Mouse (Mus musculus): ENCODE measurements around the gene Pitpnm1. TPM values are rescaled to one million over a fixed set of nuclear protein-coding genes. Genes with fewer than 3 reads are reported as not detected.

Gene Pitpnm1
- polyA plus RNA-seq, 2 experiments, result 4.5 to 16.2 TPM

- Histone ChIP-seq H3K27me3 (ENCODE audit: control insufficient read depth, insufficient read depth, low read length) (no peaks in the 10 kb centered on the region), H3K9ac (ENCODE audit: low read depth, low read length, severe bottlenecking) (no peak overlapping the region), H3K9me3 (ENCODE audit: control insufficient read depth, low read length) (no peaks in the 10 kb centered on the region), H3K27ac (replicated peaks; ENCODE audit: low read depth, low read length) (0 out of 2 replicates have a peak overlapping the region, but pooled peaks have one; percentile 19), H3K4me3 (replicated peaks; ENCODE audit: low read length) (no peak overlapping the region), H3K4me2 (replicated peaks; ENCODE audit: low read depth, low read length, severe bottlenecking) (no peak overlapping the region), H3K4me1 (ENCODE audit: control insufficient read depth, insufficient read depth, low read length) (peaks cover 6% of the 10 kb centered on the region; the same call in 1 of the 2 replicates), H3K36me3 (ENCODE audit: control insufficient read depth, insufficient read depth, low read length) (peaks cover 71% of the 10 kb centered on the region)
- ATAC-seq (ENCODE audit: low FRiP score, low read depth) (no peak), DNase-seq (ENCODE audit: low spot score) (no peak)
- WGBS, result 27% methylated on average over 5 of the region's 5 CpGs
- TF ChIP-seq POLR2A (IDR thresholded peaks at IDR 0.05; ENCODE audit: borderline replicate concordance, extremely low read depth, insufficient read depth, insufficient read length), result no peak
Observed at GRCm38 (mm10) chr19:4113806-4114230, 14.0 kb downstream of the Pitpnm1 start.

GRCm38 (mm10) chr19:4114551-4114950 lies 14.8 kb downstream of the Pitpnm1 start:
- no peak overlapping the region for H3K9ac ChIP-seq (ENCODE audit: low read depth, low read length, severe bottlenecking)
- no peak overlapping the region for H3K4me3 ChIP-seq (replicated peaks; ENCODE audit: low read length)
- no peak for TF ChIP-seq POLR2A (IDR thresholded peaks at IDR 0.05; ENCODE audit: borderline replicate concordance, extremely low read depth, insufficient read depth, insufficient read length)
- no peaks in the 10 kb centered on the region for H3K9me3 ChIP-seq (ENCODE audit: control insufficient read depth, low read length)
- peaks cover 6% of the 10 kb centered on the region; the same call in 1 of the 2 replicates for H3K4me1 ChIP-seq (ENCODE audit: control insufficient read depth, insufficient read depth, low read length)
- H3K36me3 ChIP-seq (ENCODE audit: control insufficient read depth, insufficient read depth, low read length), result peaks cover 73% of the 10 kb centered on the region
- no peak for ATAC-seq (ENCODE audit: low FRiP score, low read depth)
- no peak for DNase-seq (ENCODE audit: low spot score)
- H3K4me2 ChIP-seq (replicated peaks; ENCODE audit: low read depth, low read length, severe bottlenecking), result no peak overlapping the region
- WGBS, result 88% methylated on average over 10 of the region's 10 CpGs
- no peaks in the 10 kb centered on the region for H3K27me3 ChIP-seq (ENCODE audit: control insufficient read depth, insufficient read depth, low read length)
- no peak overlapping the region for H3K27ac ChIP-seq (replicated peaks; ENCODE audit: low read depth, low read length)

- DNase-seq (ENCODE audit: low spot score), result no peak
- Histone ChIP-seq H3K9me3 (ENCODE audit: control insufficient read depth, low read length) (no peaks in the 10 kb centered on the region), H3K4me1 (ENCODE audit: control insufficient read depth, insufficient read depth, low read length) (peaks cover 6% of the 10 kb centered on the region; the same call in 1 of the 2 replicates), H3K27ac (replicated peaks; ENCODE audit: low read depth, low read length) (no peak overlapping the region), H3K4me3 (replicated peaks; ENCODE audit: low read length) (no peak overlapping the region), H3K27me3 (ENCODE audit: control insufficient read depth, insufficient read depth, low read length) (no peaks in the 10 kb centered on the region), H3K9ac (ENCODE audit: low read depth, low read length, severe bottlenecking) (no peak overlapping the region), H3K36me3 (ENCODE audit: control insufficient read depth, insufficient read depth, low read length) (peaks cover 73% of the 10 kb centered on the region), H3K4me2 (replicated peaks; ENCODE audit: low read depth, low read length, severe bottlenecking) (no peak overlapping the region)
- no peak for ATAC-seq (ENCODE audit: low FRiP score, low read depth)
- WGBS, result 96% methylated on average over 10 of the region's 10 CpGs
- no peak for TF ChIP-seq POLR2A (IDR thresholded peaks at IDR 0.05; ENCODE audit: borderline replicate concordance, extremely low read depth, insufficient read depth, insufficient read length)
Observed at GRCm38 (mm10) chr19:4115144-4115543, 15.3 kb downstream of the Pitpnm1 start.

GRCm38 (mm10) chr19:4115816-4116215 lies 16.0 kb downstream of the Pitpnm1 start:
- no peaks in the 10 kb centered on the region for H3K27me3 ChIP-seq (ENCODE audit: control insufficient read depth, insufficient read depth, low read length)
- no peak for DNase-seq (ENCODE audit: low spot score)
- no peak for ATAC-seq (ENCODE audit: low FRiP score, low read depth)
- H3K4me3 ChIP-seq (replicated peaks; ENCODE audit: low read length), result no peak overlapping the region
- H3K36me3 ChIP-seq (ENCODE audit: control insufficient read depth, insufficient read depth, low read length), result peaks cover 73% of the 10 kb centered on the region
- no peaks in the 10 kb centered on the region for H3K9me3 ChIP-seq (ENCODE audit: control insufficient read depth, low read length)
- no peak overlapping the region for H3K4me2 ChIP-seq (replicated peaks; ENCODE audit: low read depth, low read length, severe bottlenecking)
- 82% methylated on average over 11 of the region's 11 CpGs for WGBS
- H3K27ac ChIP-seq (replicated peaks; ENCODE audit: low read depth, low read length), result no peak overlapping the region
- no peak for TF ChIP-seq POLR2A (IDR thresholded peaks at IDR 0.05; ENCODE audit: borderline replicate concordance, extremely low read depth, insufficient read depth, insufficient read length)
- peaks cover 13% of the 10 kb centered on the region for H3K4me1 ChIP-seq (ENCODE audit: control insufficient read depth, insufficient read depth, low read length)
- H3K9ac ChIP-seq (ENCODE audit: low read depth, low read length, severe bottlenecking), result no peak overlapping the region

GRCm38 (mm10) chr19:4117006-4117405 lies 17.2 kb downstream of the Pitpnm1 start:
- Histone ChIP-seq H3K4me3 (replicated peaks; ENCODE audit: low read length) (no peak overlapping the region), H3K9me3 (ENCODE audit: control insufficient read depth, low read length) (no peaks in the 10 kb centered on the region), H3K36me3 (ENCODE audit: control insufficient read depth, insufficient read depth, low read length) (peaks cover 66% of the 10 kb centered on the region), H3K4me2 (replicated peaks; ENCODE audit: low read depth, low read length, severe bottlenecking) (no peak overlapping the region), H3K9ac (ENCODE audit: low read depth, low read length, severe bottlenecking) (no peak overlapping the region; the same call in 1 of the 2 replicates), H3K27ac (replicated peaks; ENCODE audit: low read depth, low read length) (no peak overlapping the region), H3K27me3 (ENCODE audit: control insufficient read depth, insufficient read depth, low read length) (no peaks in the 10 kb centered on the region), H3K4me1 (ENCODE audit: control insufficient read depth, insufficient read depth, low read length) (peaks cover 15% of the 10 kb centered on the region)
- 98% methylated on average over 7 of the region's 7 CpGs for WGBS
- no peak for DNase-seq (ENCODE audit: low spot score)
- no peak for ATAC-seq (ENCODE audit: low FRiP score, low read depth)
- TF ChIP-seq POLR2A (IDR thresholded peaks at IDR 0.05; ENCODE audit: borderline replicate concordance, extremely low read depth, insufficient read depth, insufficient read length), result no peak

- Histone ChIP-seq H3K27me3 (ENCODE audit: control insufficient read depth, insufficient read depth, low read length) (no peaks in the 10 kb centered on the region), H3K9ac (ENCODE audit: low read depth, low read length, severe bottlenecking) (no peak overlapping the region), H3K4me3 (replicated peaks; ENCODE audit: low read length) (no peak overlapping the region), H3K4me2 (replicated peaks; ENCODE audit: low read depth, low read length, severe bottlenecking) (no peak overlapping the region), H3K9me3 (ENCODE audit: control insufficient read depth, low read length) (no peaks in the 10 kb centered on the region), H3K27ac (replicated peaks; ENCODE audit: low read depth, low read length) (no peak overlapping the region), H3K36me3 (ENCODE audit: control insufficient read depth, insufficient read depth, low read length) (peaks cover 55% of the 10 kb centered on the region), H3K4me1 (ENCODE audit: control insufficient read depth, insufficient read depth, low read length) (peaks cover 15% of the 10 kb centered on the region)
- WGBS, result 95% methylated on average over 2 of the region's 2 CpGs
- ATAC-seq (ENCODE audit: low FRiP score, low read depth) (no peak), DNase-seq (ENCODE audit: low spot score) (no peak)
- no peak for TF ChIP-seq POLR2A (IDR thresholded peaks at IDR 0.05; ENCODE audit: borderline replicate concordance, extremely low read depth, insufficient read depth, insufficient read length)
Observed at GRCm38 (mm10) chr19:4118350-4118749, 18.6 kb downstream of the Pitpnm1 start.

Data from limb, embryonic 14.5 days (tissue).